Mouse (Mus musculus) MN1 (cell line): ENCODE measurements around the gene Wipi1.
"Not testable (repeated sequence)": the region's sequence is repeated elsewhere in the genome, so short reads cannot be mapped to it uniquely, and the experiment has no call there.

ENCODE experiments used
- DNase-seq: peaks from one replicate; pipeline ENCODE4 v3.0.0-alpha.2; 2016; ENCODE audit warnings: low spot score

The Wipi1 gene

GRCm38 (mm10) chr11:109611303-109612149 lies at the start of gene Wipi1:
TSS of gene Wipi1 (minus strand) at chr11:109611967.
- DNase-seq, result peak; percentile 99

GRCm38 (mm10) chr11:109660526-109660925 lies 48.8 kb upstream of the Wipi1 start:
- not testable (repeated sequence) for DNase-seq

GRCm38 (mm10) chr11:109656232-109656631 lies 44.5 kb upstream of the Wipi1 start:
- DNase-seq, result no peak

GRCm38 (mm10) chr11:109654581-109654980 lies 42.8 kb upstream of the Wipi1 start:
- no peak for DNase-seq

DNA sequence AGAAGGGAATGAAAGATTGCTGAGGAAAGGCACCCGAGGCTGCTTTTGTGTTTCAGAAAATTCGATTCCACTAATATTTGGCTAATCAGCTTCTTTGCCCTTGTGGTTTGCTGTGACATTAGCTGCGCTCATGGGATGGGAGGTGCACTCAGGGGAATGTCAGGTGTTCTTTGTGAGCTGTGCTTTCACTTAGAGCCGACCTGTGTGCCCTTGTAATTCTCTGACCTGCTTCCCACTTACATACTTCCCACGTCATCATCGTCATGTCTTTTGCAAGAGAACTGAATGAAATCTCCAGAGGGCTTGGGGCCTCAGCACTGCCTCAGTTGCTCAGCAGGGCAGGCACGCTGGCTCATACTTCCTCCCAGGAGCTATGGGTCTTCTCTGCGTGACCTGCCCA lies 41.4 kb upstream of the Wipi1 start:
- DNase-seq, result no peak

- DNase-seq, result no peak
Observed at GRCm38 (mm10) chr11:109652505-109652904, 40.7 kb upstream of the Wipi1 start.

DNA sequence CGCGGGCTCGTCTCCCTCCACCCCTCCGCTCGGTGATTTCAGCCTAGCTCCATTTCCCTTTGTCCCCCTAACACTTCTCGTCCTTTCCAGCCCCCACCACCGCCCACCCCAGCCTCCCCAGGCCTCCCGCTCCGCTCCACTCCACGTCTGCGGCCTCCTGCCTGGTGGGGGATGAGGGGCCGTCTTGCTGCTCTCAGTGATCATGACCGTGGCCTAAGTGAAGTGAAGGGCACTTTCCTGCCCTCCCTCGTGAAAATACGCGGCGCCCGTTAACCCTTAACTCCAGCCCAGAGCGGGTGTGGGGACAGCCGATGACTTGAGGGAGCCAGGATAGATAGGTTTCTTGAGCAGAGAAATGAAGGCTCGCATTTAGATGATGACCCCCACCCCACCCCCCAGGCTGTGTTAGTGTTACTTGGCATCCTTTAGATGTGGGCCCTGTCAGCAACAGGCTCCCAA lies 39.8 kb upstream of the Wipi1 start:
- no peak for DNase-seq

- DNase-seq, result peak; percentile 96
Observed at GRCm38 (mm10) chr11:109650788-109651565, 39.2 kb upstream of the Wipi1 start.

- DNase-seq, result peak; percentile 93
Observed at GRCm38 (mm10) chr11:109649975-109650701, 38.4 kb upstream of the Wipi1 start.

DNA sequence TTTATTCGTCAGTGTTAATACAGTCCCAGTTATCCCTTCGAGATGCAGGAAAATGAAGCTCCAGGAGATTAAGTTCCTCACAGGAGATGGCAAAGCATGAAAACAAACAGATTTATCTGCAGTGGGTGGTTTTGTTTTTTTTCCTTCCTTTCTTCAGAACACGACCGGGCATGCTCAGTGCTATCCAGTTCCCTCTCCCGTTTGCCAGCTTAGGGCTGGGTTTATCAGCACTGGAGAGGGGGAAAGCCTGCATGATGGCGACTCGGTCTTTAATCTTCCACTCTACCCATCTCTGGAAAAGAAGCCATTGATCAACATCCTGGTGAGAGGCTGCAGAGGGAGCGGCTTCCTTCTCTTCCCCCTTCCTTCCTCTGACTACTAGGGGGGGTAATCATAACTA lies 37.4 kb upstream of the Wipi1 start, which contains the start of gene Prkar1a:
TSS of gene Prkar1a (plus strand) at position 200 of the 400 bp plus-strand sequence.
- DNase-seq, result no peak

DNA sequence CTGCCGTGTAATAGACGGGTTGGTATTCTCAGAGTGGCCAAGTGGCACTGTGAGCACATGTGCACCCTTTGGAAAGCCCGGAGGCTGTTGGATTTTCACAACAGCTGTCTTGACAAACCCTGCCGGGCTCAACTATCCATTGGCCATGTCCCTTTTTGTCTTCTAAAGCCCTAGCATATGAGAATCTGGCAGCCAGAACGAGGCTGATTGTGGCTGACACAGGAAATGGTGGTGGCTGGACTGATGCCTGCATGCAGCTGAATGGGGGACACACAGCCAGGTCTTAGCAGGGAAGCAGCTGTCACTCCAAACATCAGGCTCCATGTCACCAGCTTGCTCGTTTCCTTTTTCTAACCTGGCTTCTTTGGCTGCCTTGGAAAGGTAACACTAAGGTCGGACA lies 36.7 kb upstream of the Wipi1 start:
- no peak for DNase-seq

GRCm38 (mm10) chr11:109641498-109642222 lies 29.9 kb upstream of the Wipi1 start:
- no peak for DNase-seq

DNA sequence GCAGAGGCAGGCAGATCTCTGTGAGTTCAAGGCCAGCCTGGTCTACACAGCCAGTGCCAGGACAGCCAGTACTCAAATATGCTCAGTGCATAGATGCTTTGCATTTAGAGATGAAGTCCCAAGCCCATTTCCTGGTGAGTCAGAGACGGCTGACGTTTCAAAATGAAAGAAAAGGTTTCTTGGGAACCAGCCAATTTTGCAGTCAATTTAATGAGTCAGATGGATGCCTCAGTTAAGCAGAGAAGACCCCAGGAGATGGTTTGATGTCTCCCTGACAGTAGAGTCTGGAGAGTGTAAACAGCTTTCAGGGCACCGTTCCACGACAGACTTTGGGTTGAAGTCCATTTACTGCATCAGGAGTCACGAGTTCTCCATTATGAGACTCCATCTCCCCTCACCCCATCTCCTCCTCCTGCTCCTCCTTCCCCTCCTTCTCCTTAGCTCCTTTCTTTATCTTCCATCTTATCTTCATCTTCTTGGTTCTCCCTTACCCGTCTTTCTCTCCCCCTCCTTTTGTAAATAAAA lies 24.2 kb upstream of the Wipi1 start:
- peak; percentile 88 for DNase-seq

GRCm38 (mm10) chr11:109634928-109635327 lies 23.2 kb upstream of the Wipi1 start:
- DNase-seq, result no peak

DNA sequence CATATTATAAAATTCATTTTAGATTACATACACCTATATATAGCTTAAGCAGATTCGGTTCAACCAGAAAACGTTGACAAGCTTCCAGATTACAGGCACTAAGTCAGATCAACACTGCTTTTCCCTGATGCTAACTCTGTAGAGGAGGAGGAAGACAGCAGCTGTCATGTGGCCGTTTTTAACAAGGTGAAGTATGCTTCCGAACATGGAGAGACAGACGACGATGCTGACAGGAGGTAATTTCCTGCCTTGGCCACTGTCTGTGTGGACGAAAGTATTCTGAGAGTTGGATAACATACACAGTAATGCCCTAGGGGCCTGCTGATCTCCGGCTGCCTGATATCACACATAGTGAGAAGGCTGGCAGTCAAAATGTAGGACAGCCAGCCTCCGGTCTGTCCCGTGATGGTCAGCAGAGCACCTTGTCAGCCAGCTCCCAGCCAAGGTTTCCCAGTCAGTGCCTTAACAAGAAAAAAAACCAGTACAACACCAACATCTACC lies 17.3 kb upstream of the Wipi1 start:
- DNase-seq, result peak; percentile 67

- DNase-seq, result no peak
Observed at GRCm38 (mm10) chr11:109628099-109628498, 16.3 kb upstream of the Wipi1 start.

DNA sequence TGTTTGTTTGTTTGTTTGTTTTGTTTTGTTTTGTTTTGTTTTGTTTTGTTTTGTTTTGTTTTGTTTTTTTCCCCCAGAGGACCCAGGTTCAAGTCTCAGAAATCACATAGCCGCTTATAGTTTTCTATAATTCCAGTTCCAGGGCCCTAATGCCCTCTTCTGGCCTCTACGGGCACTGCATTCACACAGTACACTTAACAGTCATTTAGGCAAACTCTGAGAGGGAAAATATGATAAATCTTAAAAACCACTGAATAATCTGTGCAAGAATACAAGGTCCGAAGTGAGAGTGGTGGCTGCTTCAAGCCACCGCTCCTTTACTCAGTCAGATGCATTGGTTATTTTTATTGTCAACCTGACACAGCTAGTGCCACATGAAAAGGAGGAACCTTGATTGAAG lies 15.9 kb upstream of the Wipi1 start:
- no peak for DNase-seq

DNA sequence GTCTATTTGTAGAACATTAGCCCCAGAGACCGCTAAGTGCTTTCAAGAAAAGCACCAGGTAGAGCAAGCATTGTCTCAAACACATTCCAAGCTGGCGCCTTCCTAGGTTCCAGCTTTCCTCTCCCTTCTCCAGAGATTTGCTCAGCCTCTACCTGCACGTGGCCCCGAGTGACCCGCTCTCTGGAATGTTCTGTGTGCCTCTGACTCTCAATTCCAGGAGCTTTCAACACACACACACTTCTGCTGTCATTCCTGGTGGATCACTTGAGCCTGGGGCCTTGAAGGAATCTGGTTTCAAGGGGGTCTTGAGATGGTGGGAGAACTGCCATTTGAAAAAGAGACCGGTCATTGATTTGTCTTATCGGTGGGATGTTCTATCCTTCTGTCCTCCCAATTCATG lies 11.5 kb upstream of the Wipi1 start:
- DNase-seq, result no peak

DNA sequence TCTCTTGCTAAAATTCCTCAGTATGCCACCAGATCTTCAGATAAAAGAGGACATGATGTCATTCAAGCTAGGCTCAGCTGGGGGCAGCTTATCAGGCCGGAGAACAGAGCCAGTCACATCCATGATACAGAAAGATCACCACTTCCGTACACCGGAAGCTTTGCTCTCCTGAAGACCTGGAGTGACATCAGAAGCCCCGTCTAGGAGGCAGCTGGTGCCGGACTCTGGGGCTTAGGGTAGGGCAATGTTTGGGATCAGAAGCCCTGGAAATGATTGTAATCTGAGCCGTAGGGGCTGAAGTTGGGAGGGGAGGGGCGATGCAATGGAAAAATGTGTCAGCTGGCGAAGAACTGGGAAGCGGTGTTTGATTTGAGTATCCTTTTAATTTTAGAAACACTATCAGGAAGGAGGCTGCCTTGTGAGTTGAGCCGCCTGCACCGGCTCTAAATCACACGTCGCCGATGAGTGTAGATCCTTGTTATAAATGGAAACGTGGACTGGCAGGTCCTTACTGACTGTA lies 10.8 kb upstream of the Wipi1 start:
- peak; percentile 69 for DNase-seq

GRCm38 (mm10) chr11:109621183-109621582 lies 9.4 kb upstream of the Wipi1 start:
- DNase-seq, result peak; percentile 87

GRCm38 (mm10) chr11:109620356-109620755 lies 8.6 kb upstream of the Wipi1 start:
- peak; percentile 63 for DNase-seq
